Mouse (Mus musculus): Measurements from ENCODE around the gene Ctse. TPM values are rescaled to one million over a fixed set of nuclear protein-coding genes. Genes with fewer than 3 reads are reported as not detected.

Gene Ctse
- total and polyA plus RNA-seq, 3 experiments, result 55.2 to 92.7 TPM; not detected in 1

Other genes with a start within 250 kb of the Ctse start
- gene Srgap2, start 111.0 kb upstream of the Ctse start, total RNA-seq (2012; rRNA removed), result 9.0 and 10.0 TPM in 2 replicates
- gene Srgap2, start 111.0 kb upstream of the Ctse start, polyA plus RNA-seq (2012; ENCODE audit: insufficient read depth in 1 of 2, insufficient read length in 2 of 2, low read depth in 1 of 2, low replicate concordance in 2 of 2, missing spikeins in 1 of 2), result 10 to 100 TPM in 1 of 2 experiments, not detected in 1; 25.3 TPM
- gene Fam72a, start 110.4 kb upstream of the Ctse start, total RNA-seq (2012; rRNA removed), result 8.1 and 8.2 TPM in 2 replicates
- gene Fam72a, start 110.4 kb upstream of the Ctse start, polyA plus RNA-seq (2012; ENCODE audit: insufficient read depth in 1 of 2, insufficient read length in 2 of 2, low read depth in 1 of 2, low replicate concordance in 2 of 2, missing spikeins in 1 of 2), result 1 to 10 TPM in 1 of 2 experiments, not detected in 1; 8.8 TPM
- not detected in 2 replicates for gene Avpr1b, start 39.1 kb upstream of the Ctse start, total RNA-seq (2012; rRNA removed)
- not detected for gene Avpr1b, start 39.1 kb upstream of the Ctse start, polyA plus RNA-seq (2012; ENCODE audit: insufficient read depth in 1 of 2, insufficient read length in 2 of 2, low read depth in 1 of 2, low replicate concordance in 2 of 2, missing spikeins in 1 of 2)
- gene Rab7b, start 50.4 kb downstream of the Ctse start, total RNA-seq (2012; rRNA removed), result 0.23 TPM in 1 of 2 replicates, not detected in the other
- under 1 TPM in 1 of 2 experiments, not detected in 1; 0.21 TPM for gene Rab7b, start 50.4 kb downstream of the Ctse start, polyA plus RNA-seq (2012; ENCODE audit: insufficient read depth in 1 of 2, insufficient read length in 2 of 2, low read depth in 1 of 2, low replicate concordance in 2 of 2, missing spikeins in 1 of 2)
- gene Slc26a9, start 105.7 kb downstream of the Ctse start, total RNA-seq (2012; rRNA removed), result not detected in 2 replicates
- under 1 TPM in 1 of 2 experiments, not detected in 1; 0.04 TPM for gene Slc26a9, start 105.7 kb downstream of the Ctse start, polyA plus RNA-seq (2012; ENCODE audit: insufficient read depth in 1 of 2, insufficient read length in 2 of 2, low read depth in 1 of 2, low replicate concordance in 2 of 2, missing spikeins in 1 of 2)
- gene Pm20d1, start 159.1 kb downstream of the Ctse start, total RNA-seq (2012; rRNA removed), result not detected in 2 replicates
- gene Pm20d1, start 159.1 kb downstream of the Ctse start, polyA plus RNA-seq (2012; ENCODE audit: insufficient read depth in 1 of 2, insufficient read length in 2 of 2, low read depth in 1 of 2, low replicate concordance in 2 of 2, missing spikeins in 1 of 2), result not detected
- gene Slc41a1, start 189.2 kb downstream of the Ctse start, total RNA-seq (2012; rRNA removed), result 3.4 and 3.8 TPM in 2 replicates
- gene Slc41a1, start 189.2 kb downstream of the Ctse start, polyA plus RNA-seq (2012; ENCODE audit: insufficient read depth in 1 of 2, insufficient read length in 2 of 2, low read depth in 1 of 2, low replicate concordance in 2 of 2, missing spikeins in 1 of 2), result 1 to 10 TPM in 1 of 2 experiments, not detected in 1; 8.3 TPM
- gene Rab29, start 228.9 kb downstream of the Ctse start, total RNA-seq (2012; rRNA removed), result 22.1 and 23.5 TPM in 2 replicates
- 10 to 100 TPM in 1 of 2 experiments, not detected in 1; 26.3 TPM for gene Rab29, start 228.9 kb downstream of the Ctse start, polyA plus RNA-seq (2012; ENCODE audit: insufficient read depth in 1 of 2, insufficient read length in 2 of 2, low read depth in 1 of 2, low replicate concordance in 2 of 2, missing spikeins in 1 of 2)

All from MEL (cell line).